Mouse (Mus musculus): ENCODE data around the gene Spag4. TPM values are rescaled to one million over a fixed set of nuclear protein-coding genes. Genes with fewer than 3 reads are reported as not detected.

The Spag4 gene
- polyA plus RNA-seq (2014; fragmentation: Nextera tagmentation; extraction: Ambion mirVana) = 2.4 and 3.3 TPM in 2 replicates

DNA sequence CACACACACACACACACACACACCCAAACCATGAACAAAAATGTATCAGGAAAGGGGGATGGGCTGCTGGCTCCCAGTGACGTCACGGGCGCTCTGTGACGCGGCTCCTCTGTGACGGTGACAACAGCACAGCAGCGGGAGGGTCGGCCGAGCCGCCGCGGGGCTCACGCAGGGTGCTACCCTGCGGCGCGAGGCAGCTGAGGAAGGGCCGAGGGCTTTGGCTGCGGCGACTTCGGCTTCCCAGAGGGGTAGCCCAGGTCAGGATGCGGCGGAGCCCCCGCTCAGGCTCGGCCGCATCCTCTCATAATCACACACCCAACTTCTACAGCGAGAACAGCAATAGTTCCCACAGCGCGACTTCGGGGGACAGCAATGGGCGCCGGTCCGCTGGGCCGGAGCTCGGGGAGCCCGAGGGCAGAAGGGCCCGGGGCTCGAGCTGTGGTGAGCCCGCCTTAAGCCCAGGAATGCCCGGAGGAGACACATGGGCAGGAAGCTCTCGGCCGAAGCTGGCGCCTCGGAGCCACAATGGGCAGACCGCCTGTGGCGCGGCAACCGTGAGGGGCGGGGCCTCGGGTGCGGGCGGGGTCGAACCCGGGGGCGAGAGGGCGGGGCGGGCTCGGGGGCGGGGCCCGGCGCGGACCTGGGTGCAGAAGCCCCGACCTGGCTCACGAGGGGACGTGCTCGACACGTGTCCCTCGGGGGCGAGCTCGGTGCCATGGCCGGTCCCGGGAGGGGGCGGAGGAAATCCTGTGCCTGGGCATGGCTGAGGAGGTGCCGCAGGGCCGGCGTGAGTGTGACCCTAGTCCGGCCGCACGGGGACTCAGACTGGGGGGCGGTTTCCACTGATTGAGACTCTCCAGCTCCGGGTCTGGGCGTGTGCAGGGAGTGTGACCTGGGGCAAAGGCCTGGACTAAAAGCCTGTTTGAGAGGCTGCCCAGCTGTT is at the start of gene Spag4:
TSS of gene Spag4 (plus strand) at position 77 of the 943 bp plus-strand sequence.
- ATAC-seq (replicated peaks; ENCODE audit: insufficient number of reproducible peaks, low FRiP score, low TSS enrichment) = peak; percentile 83
- peak within 1 kb of the TSS; percentile 83 for H3K27ac ChIP-seq (ENCODE audit: low read depth, low read length)
- H3K4me2 ChIP-seq = peak within 1 kb of the TSS; percentile 96
- no peaks in the 10 kb centered on the region for H3K9me3 ChIP-seq (replicated peaks; ENCODE audit: control insufficient read depth, low read length)
- H3K4me1 ChIP-seq (ENCODE audit: control insufficient read depth, insufficient read depth, low read length) = 0 out of 2 replicates have a peak, but pooled peaks cover 4% of the 10 kb centered on the region
- H3K36me3 ChIP-seq (ENCODE audit: control insufficient read depth, insufficient read depth, low read length) = no peaks in the 10 kb centered on the region
- under 1% methylated on average over 60 of the region's 81 CpGs for WGBS (ENCODE audit: insufficient replicate concordance)
- H3K9ac ChIP-seq (ENCODE audit: low read depth, low read length) = peak within 1 kb of the TSS; percentile 85
- H3K4me3 ChIP-seq (ENCODE audit: low read depth, low read length) = peak within 1 kb of the TSS; percentile 77
- no peaks in the 10 kb centered on the region; the same call in 1 of the 2 replicates for H3K27me3 ChIP-seq (ENCODE audit: control insufficient read depth, insufficient read depth, low read length)

DNA sequence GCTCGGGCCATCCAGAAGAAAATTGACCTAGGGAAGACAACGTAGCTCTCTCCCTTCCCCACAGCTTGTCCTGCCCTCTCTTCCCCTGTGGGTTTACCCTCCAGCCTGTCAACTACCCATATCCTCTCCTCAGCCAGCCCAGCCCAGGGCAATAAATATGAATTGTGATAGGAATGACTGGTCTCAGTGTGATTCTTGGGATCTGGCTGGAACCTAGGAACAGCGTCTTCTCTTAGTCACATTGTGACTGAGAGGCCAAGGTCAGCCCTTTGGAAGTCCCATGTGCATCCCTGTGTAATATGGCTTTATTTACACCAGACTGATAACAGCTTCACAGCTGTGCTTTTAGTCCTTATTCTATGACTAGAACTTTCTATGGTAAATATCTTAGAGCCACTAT is 46.9 kb upstream of the Spag4 start:
- peaks cover 42% of the 10 kb centered on the region for H3K36me3 ChIP-seq (ENCODE audit: control insufficient read depth, insufficient read depth, low read length)
- no peak for ATAC-seq (replicated peaks; ENCODE audit: insufficient number of reproducible peaks, low FRiP score, low TSS enrichment)
- no peaks in the 10 kb centered on the region for H3K9me3 ChIP-seq (replicated peaks; ENCODE audit: control insufficient read depth, low read length)
- H3K4me3 ChIP-seq (ENCODE audit: low read depth, low read length) = no peak overlapping the region
- no peak overlapping the region for H3K27ac ChIP-seq (ENCODE audit: low read depth, low read length)
- no peak overlapping the region for H3K9ac ChIP-seq (ENCODE audit: low read depth, low read length)
- no peaks in the 10 kb centered on the region for H3K27me3 ChIP-seq (ENCODE audit: control insufficient read depth, insufficient read depth, low read length)
- no peaks in the 10 kb centered on the region for H3K4me1 ChIP-seq (ENCODE audit: control insufficient read depth, insufficient read depth, low read length)
- WGBS (ENCODE audit: insufficient replicate concordance) = 94% methylated on average over 3 of the region's 3 CpGs
- no peak overlapping the region for H3K4me2 ChIP-seq

DNA sequence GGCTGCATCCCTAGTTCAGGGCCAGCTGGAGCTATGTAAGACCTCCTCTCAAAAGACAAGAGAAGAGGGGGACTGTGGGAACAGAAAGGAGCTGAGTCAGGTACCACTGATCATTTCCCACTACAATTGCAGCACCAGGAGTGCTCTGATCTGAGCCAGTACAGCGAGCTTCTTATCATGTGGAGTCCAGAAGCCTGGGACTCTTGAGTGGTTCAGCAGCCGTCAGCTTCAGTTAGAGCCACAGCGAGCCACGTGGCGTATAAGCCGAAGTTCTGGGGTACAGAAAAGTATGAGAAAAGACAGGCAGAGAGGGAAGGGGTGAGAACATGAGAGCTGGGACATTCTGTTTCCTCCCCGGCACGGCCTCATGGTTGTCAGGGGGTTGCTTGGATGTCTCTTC is 43.8 kb upstream of the Spag4 start:
- no peak overlapping the region for H3K4me2 ChIP-seq
- no peaks in the 10 kb centered on the region for H3K9me3 ChIP-seq (replicated peaks; ENCODE audit: control insufficient read depth, low read length)
- ATAC-seq (replicated peaks; ENCODE audit: insufficient number of reproducible peaks, low FRiP score, low TSS enrichment) = no peak

DNA sequence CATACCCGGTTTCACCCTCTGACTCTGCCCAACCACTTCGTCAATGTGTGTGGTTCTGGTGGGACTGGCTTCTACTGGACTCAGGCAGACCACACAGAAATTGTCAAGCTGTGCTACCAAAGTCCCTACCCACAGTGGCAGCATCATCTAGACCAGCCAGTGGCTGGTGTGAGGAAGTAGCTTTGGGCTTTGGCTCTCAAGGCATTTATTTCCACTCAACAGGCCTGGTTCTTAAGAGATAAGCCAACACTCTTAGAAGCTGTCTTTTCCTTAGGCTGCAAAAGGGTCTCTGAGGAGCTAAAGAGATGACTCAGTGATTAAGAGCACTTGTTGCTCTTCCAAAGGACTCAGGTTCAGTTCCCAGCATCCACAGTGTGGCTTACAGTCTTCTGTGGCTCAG is 43.2 kb upstream of the Spag4 start:
- Histone ChIP-seq H3K27ac (ENCODE audit: low read depth, low read length) (no peak overlapping the region), H3K4me2 (no peak overlapping the region), H3K36me3 (ENCODE audit: control insufficient read depth, insufficient read depth, low read length) (peaks cover 16% of the 10 kb centered on the region), H3K9me3 (replicated peaks; ENCODE audit: control insufficient read depth, low read length) (no peaks in the 10 kb centered on the region), H3K27me3 (ENCODE audit: control insufficient read depth, insufficient read depth, low read length) (no peaks in the 10 kb centered on the region), H3K4me3 (ENCODE audit: low read depth, low read length) (no peak overlapping the region), H3K9ac (ENCODE audit: low read depth, low read length) (no peak overlapping the region), H3K4me1 (ENCODE audit: control insufficient read depth, insufficient read depth, low read length) (no peaks in the 10 kb centered on the region)
- ATAC-seq (replicated peaks; ENCODE audit: insufficient number of reproducible peaks, low FRiP score, low TSS enrichment) = no peak
- 93% methylated on average over 2 of the region's 2 CpGs for WGBS (ENCODE audit: insufficient replicate concordance)

More for the DNA sequence above, 43.8 kb upstream of the Spag4 start:
- Histone ChIP-seq H3K4me3 (ENCODE audit: low read depth, low read length) (no peak overlapping the region), H3K27ac (ENCODE audit: low read depth, low read length) (no peak overlapping the region), H3K4me1 (ENCODE audit: control insufficient read depth, insufficient read depth, low read length) (no peaks in the 10 kb centered on the region), H3K36me3 (ENCODE audit: control insufficient read depth, insufficient read depth, low read length) (peaks cover 21% of the 10 kb centered on the region), H3K27me3 (ENCODE audit: control insufficient read depth, insufficient read depth, low read length) (no peaks in the 10 kb centered on the region), H3K9ac (ENCODE audit: low read depth, low read length) (no peak overlapping the region)
- WGBS (ENCODE audit: insufficient replicate concordance) = 62% methylated on average over 8 of the region's 8 CpGs

DNA sequence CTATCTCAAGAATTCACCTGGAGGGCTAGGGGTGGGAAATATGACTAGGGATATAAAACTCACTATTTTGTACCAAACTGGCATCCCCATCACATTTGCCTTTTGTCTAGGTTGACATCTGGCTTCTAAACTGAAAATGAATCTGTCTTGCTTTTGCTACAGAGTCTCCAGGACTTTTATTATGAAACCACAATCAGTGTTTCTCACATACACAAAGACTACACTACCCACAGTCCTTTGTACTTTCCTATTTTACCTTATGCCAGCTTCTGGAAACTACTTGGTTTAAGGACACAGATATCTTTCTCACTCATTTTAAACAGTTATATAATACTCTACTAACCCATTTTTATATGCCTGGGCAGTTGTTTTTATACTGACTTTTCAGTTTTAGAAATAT is 39.5 kb upstream of the Spag4 start:
- Histone ChIP-seq H3K9me3 (replicated peaks; ENCODE audit: control insufficient read depth, low read length) (no peaks in the 10 kb centered on the region), H3K36me3 (ENCODE audit: control insufficient read depth, insufficient read depth, low read length) (no peaks in the 10 kb centered on the region), H3K27ac (ENCODE audit: low read depth, low read length) (no peak overlapping the region), H3K4me2 (no peak overlapping the region), H3K9ac (ENCODE audit: low read depth, low read length) (no peak overlapping the region), H3K27me3 (ENCODE audit: control insufficient read depth, insufficient read depth, low read length) (no peaks in the 10 kb centered on the region), H3K4me1 (ENCODE audit: control insufficient read depth, insufficient read depth, low read length) (no peaks in the 10 kb centered on the region), H3K4me3 (ENCODE audit: low read depth, low read length) (no peak overlapping the region)
- ATAC-seq (replicated peaks; ENCODE audit: insufficient number of reproducible peaks, low FRiP score, low TSS enrichment) = no peak

DNA sequence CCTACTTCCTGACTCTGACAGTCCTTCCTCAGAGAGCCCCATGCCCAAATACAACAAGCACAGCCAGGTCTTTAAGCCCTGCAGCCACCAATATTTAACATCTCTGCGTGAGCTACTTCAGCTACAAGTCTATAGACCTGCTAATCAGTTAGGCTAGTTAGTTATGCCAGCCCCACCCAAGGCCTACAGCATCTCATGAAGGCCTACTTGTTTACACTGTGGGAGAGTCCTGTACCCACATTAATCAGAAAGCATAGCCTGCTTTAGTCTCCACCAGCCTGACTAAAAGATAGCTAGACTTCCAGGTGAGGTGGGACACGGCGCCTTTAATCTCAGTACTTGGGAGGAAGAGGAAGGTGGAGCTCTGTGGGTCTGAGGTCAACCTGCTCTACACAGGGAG is 25.6 kb upstream of the Spag4 start:
- Histone ChIP-seq H3K9me3 (replicated peaks; ENCODE audit: control insufficient read depth, low read length) (no peaks in the 10 kb centered on the region), H3K27ac (ENCODE audit: low read depth, low read length) (no peak overlapping the region), H3K27me3 (ENCODE audit: control insufficient read depth, insufficient read depth, low read length) (no peaks in the 10 kb centered on the region), H3K4me1 (ENCODE audit: control insufficient read depth, insufficient read depth, low read length) (no peaks in the 10 kb centered on the region), H3K4me2 (no peak overlapping the region), H3K36me3 (ENCODE audit: control insufficient read depth, insufficient read depth, low read length) (no peaks in the 10 kb centered on the region), H3K4me3 (ENCODE audit: low read depth, low read length) (no peak overlapping the region), H3K9ac (ENCODE audit: low read depth, low read length) (no peak overlapping the region)
- no peak for ATAC-seq (replicated peaks; ENCODE audit: insufficient number of reproducible peaks, low FRiP score, low TSS enrichment)
- WGBS (ENCODE audit: insufficient replicate concordance) = 82% methylated on average over 3 of the region's 3 CpGs

DNA sequence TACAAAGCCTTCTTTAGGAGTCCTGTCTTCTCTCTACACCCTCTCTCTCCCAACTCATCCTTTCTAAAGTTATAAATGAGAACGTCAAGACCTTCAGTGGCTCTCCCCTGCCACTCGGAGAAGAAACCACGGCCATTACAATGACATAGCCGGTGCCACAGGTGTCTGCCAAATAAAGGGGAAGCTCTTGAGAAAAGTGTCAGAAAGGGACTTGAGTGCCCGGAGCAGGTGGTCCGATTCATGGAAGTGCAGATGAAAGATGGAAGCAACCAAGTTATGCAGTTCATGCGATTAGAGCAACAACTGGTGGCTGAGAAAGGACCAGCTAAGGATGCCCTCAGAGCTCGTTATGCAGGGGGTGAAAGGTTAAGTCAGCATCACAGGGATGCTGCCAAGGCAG is 22.1 kb upstream of the Spag4 start:
- WGBS (ENCODE audit: insufficient replicate concordance) = 76% methylated on average over 8 of the region's 8 CpGs
- ATAC-seq (replicated peaks; ENCODE audit: insufficient number of reproducible peaks, low FRiP score, low TSS enrichment) = no peak
- Histone ChIP-seq H3K27me3 (ENCODE audit: control insufficient read depth, insufficient read depth, low read length) (peaks cover 12% of the 10 kb centered on the region), H3K36me3 (ENCODE audit: control insufficient read depth, insufficient read depth, low read length) (no peaks in the 10 kb centered on the region), H3K9ac (ENCODE audit: low read depth, low read length) (no peak overlapping the region), H3K4me3 (ENCODE audit: low read depth, low read length) (no peak overlapping the region), H3K27ac (ENCODE audit: low read depth, low read length) (no peak overlapping the region), H3K4me2 (no peak overlapping the region), H3K9me3 (replicated peaks; ENCODE audit: control insufficient read depth, low read length) (no peaks in the 10 kb centered on the region), H3K4me1 (ENCODE audit: control insufficient read depth, insufficient read depth, low read length) (no peaks in the 10 kb centered on the region)

DNA sequence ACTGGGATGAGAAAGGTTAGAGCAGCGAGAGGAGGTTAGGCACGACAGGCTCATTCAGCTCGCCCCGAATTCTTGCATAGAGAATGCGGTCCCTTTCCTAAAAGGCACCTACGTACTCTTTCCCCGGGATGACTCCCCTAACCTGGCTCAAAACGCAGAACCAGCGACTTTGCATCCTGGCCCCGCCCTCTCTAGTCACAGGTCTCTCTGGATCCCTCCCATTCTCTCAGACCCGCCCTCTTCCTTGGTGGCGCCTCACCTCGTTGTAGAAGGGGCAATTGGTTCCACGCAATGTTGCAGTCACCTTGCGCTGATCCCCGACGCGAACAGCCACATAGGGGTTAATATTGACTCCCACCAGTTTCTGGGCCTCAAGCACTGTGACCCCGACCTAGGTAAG is 17.0 kb upstream of the Spag4 start:
- ATAC-seq (replicated peaks; ENCODE audit: insufficient number of reproducible peaks, low FRiP score, low TSS enrichment) = no peak

DNA sequence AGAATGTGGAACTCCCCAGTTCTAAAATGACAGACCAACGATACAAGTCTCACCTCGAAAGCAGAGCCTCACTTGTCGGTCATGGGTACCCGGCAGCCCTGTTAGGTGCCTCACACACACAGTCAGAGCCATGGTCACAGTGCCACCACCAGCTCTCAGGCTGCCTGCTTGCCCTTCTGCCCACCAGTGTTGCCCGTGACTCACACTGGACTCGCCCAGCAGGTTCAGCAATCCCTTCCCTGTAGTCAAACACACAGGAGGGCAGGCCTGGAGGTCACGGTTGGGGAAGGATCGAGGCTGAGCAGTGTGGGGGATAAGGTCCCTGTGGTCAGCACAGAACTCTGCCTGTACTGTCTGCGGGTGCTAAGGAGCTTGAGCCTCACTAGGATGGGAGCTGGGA is 12.2 kb upstream of the Spag4 start, which contains the start of gene Fer1l4:
TSS of gene Fer1l4 (minus strand) at position 132 of the 400 bp plus-strand sequence.
- no peak within 1 kb of the TSS for H3K4me3 ChIP-seq (ENCODE audit: low read depth, low read length)
- no peaks in the 10 kb centered on the region for H3K4me1 ChIP-seq (ENCODE audit: control insufficient read depth, insufficient read depth, low read length)
- peaks cover 13% of the 10 kb centered on the region for H3K27me3 ChIP-seq (ENCODE audit: control insufficient read depth, insufficient read depth, low read length)
- WGBS (ENCODE audit: insufficient replicate concordance) = 74% methylated on average over 9 of the region's 9 CpGs
- no peak within 1 kb of the TSS for H3K4me2 ChIP-seq
- ATAC-seq (replicated peaks; ENCODE audit: insufficient number of reproducible peaks, low FRiP score, low TSS enrichment) = no peak
- no peak within 1 kb of the TSS for H3K9ac ChIP-seq (ENCODE audit: low read depth, low read length)
- H3K9me3 ChIP-seq (replicated peaks; ENCODE audit: control insufficient read depth, low read length) = no peaks in the 10 kb centered on the region
- no peak within 1 kb of the TSS for H3K27ac ChIP-seq (ENCODE audit: low read depth, low read length)
- H3K36me3 ChIP-seq (ENCODE audit: control insufficient read depth, insufficient read depth, low read length) = no peaks in the 10 kb centered on the region

More for the DNA sequence above, 17.0 kb upstream of the Spag4 start:
- 8% methylated on average over 19 of the region's 19 CpGs for WGBS (ENCODE audit: insufficient replicate concordance)
- Histone ChIP-seq H3K9ac (ENCODE audit: low read depth, low read length) (no peak overlapping the region), H3K4me2 (peak overlapping the region; percentile 38), H3K4me1 (ENCODE audit: control insufficient read depth, insufficient read depth, low read length) (no peaks in the 10 kb centered on the region), H3K4me3 (ENCODE audit: low read depth, low read length) (no peak overlapping the region), H3K9me3 (replicated peaks; ENCODE audit: control insufficient read depth, low read length) (no peaks in the 10 kb centered on the region), H3K27ac (ENCODE audit: low read depth, low read length) (no peak overlapping the region), H3K27me3 (ENCODE audit: control insufficient read depth, insufficient read depth, low read length) (peaks cover 24% of the 10 kb centered on the region), H3K36me3 (ENCODE audit: control insufficient read depth, insufficient read depth, low read length) (no peaks in the 10 kb centered on the region)

Measured in heart, embryonic 11.5 days (tissue).